Mouse (Mus musculus) heart, embryonic 16.5 days (tissue): ENCODE data around the gene Fkbp2. TPM values are rescaled to one million over a fixed set of nuclear protein-coding genes. Genes with fewer than 3 reads are reported as not detected.
A peak's percentile ranks its signal among the peaks of the same experiment; 100 is the strongest.
"Not testable (repeated sequence)": the region's sequence is repeated elsewhere in the genome, so short reads cannot be mapped to it uniquely, and the experiment has no call there.

ENCODE experiments used
- ATAC-seq: fragments of 200-750 bp; cut with Nextera tagmentation; replicated peaks from 2 replicates; pipeline ENCODE4 v1.8.0; 2017; ENCODE audit warnings: moderate number of reproducible peaks; ENCODE audit not compliant: insufficient read depth, low FRiP score; ENCODE audit errors: extremely low read depth
- H3K27ac ChIP-seq: fragments of 300-500 bp; sonication (generic); 2 replicates; pipeline ENCODE4 v1.5.1; 2014; ENCODE audit warnings: mild to moderate bottlenecking, low read length, control low read depth, moderate library complexity
- H3K27me3 ChIP-seq: fragments of 300-500 bp; sonication (generic); 2 replicates; pipeline ENCODE4 v1.6.1; 2014; ENCODE audit warnings: low read length, mixed read lengths; ENCODE audit not compliant: control insufficient read depth, insufficient read depth
- H3K36me3 ChIP-seq: fragments of 300-500 bp; sonication (generic); 2 replicates; pipeline ENCODE4 v1.6.1; 2014; ENCODE audit not compliant: control insufficient read depth, insufficient read depth
- H3K4me1 ChIP-seq: fragments of 300-500 bp; sonication (generic); 2 replicates; pipeline ENCODE4 v1.6.1; 2014; ENCODE audit warnings: low read length, mixed read lengths; ENCODE audit not compliant: control insufficient read depth, insufficient read depth
- H3K4me2 ChIP-seq: fragments of 300-500 bp; sonication (generic); 2 replicates; pipeline ENCODE4 v1.6.1; 2014; ENCODE audit warnings: low read depth, mild to moderate bottlenecking, control low read depth, low read length
- H3K4me3 ChIP-seq: fragments of 300-500 bp; sonication (generic); 2 replicates; pipeline ENCODE4 v1.5.1; 2014; ENCODE audit warnings: mild to moderate bottlenecking, control low read depth, low read length
- H3K9ac ChIP-seq: fragments of 300-500 bp; sonication (generic); 2 replicates; pipeline ENCODE4 v1.6.1; 2014; ENCODE audit warnings: low read length, control low read depth
- H3K9me3 ChIP-seq: fragments of 300-500 bp; sonication (generic); replicated peaks from 2 replicates; pipeline ENCODE4 v1.6.1; 2016; ENCODE audit warnings: low read length; ENCODE audit not compliant: control insufficient read depth
- WGBS: fragments of 180-500 bp; shearing (Covaris S2); extraction: QIAGEN DNeasy Blood & Tissue Kit; methylation state at CpG from one replicate; pipeline ENCODE4 v1.1.7; 2014; 5-methylcytosine and 5-hydroxymethylcytosine counted together
- polyA plus RNA-seq: library from polyadenylated mRNA; unstranded; fragments of >200 nt; fragmentation: Nextera tagmentation; extraction: Ambion mirVana; gene quantifications from 2 replicates; pipeline ENCODE4 v1.2.1, GENCODE M21; 2015

Fkbp2 gene
- polyA plus RNA-seq, 1 experiment from 2014 or later = 83.7 TPM

DNA sequence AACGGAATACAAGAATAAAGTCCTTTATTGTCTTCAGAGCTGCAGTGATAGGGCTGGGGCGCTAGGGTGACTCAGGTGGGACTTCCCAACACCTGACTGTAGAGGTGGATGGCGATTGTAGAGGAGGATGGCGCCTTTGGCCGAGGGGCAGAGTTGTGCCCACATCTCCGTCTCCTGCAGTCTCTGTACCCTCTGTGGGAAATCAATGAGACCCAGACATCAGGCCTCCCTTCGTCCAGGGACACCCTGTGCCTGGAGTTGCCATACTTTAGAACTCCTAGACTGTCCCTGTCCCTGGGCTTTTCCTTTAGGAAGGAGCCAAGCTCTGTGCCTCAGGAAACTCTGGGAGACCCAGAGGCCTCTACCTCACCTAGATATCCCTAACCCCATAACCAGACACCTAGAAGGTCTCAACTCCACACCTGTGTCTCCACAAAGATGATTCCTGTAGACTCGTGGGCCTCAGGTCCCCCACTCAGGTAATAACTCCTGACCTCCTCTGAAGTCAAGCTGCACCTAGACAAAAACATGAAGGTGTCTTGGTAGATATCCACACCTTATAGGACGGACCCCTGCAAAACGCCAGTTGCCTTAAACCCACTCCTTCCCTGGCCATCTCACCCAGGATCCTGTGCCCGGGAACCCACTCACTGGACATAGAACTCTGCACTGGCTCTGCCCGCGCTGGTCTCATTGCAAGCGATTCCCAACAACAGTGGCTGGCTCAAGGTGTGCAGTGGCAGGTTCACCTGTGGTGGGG is 12.9 kb upstream of the Fkbp2 start:
- 65% methylated on average over 14 of the region's 14 CpGs for WGBS
- Histone ChIP-seq H3K27me3 (no peaks in the 10 kb centered on the region), H3K4me3 (peak overlapping the region; percentile 77), H3K9ac (peak overlapping the region; percentile 64), H3K4me2 (peak overlapping the region; percentile 98), H3K4me1 (peaks cover 39% of the 10 kb centered on the region), H3K9me3 (no peaks in the 10 kb centered on the region), H3K36me3 (peaks cover 3% of the 10 kb centered on the region), H3K27ac (peak overlapping the region; percentile 77)
- no peak for ATAC-seq

DNA sequence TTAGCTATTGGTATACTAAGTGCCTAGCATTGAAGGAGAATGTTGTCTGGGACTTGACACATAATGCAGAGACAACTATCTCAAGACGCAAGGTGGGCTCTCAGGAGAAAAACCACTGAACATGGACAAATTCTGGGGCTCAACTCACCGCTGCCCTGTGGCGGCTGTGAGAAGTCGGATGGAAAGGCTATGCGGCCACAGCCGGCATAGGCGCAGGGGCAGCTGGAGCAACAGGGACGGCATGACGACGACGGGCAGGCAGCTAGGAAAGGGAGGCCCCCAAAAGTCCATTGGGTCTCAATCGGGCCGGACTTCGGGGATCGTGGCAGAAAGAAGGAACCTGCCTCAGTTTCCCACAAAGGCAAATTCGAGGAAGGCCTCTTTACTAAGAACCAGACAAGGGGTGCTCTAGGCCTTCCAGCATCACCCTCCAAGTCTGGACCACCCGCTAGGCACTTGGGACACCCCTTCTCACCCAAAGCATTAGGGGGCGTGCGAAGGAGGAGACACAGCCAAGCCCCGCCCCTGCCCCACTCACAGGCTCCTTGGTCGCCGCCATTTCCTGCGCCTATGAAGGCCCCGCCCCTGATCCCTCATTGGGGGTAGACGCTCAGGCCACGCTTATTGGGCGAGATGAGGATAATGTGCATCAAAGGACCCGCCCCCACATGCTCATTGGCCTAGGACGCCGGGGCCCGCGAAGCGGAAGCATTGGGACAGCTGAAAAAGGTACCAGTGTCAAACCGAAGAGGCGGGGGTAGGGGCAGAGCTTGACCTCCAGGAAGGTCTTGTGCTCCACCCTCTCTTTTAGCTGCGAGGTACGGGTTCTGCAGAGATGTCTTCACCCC is 11.9 kb upstream of the Fkbp2 start, which contains the start of gene Dnajc4:
TSS of gene Dnajc4 (minus strand) at position 562 of the 848 bp plus-strand sequence.
- no peaks in the 10 kb centered on the region for H3K36me3 ChIP-seq
- peak within 1 kb of the TSS; percentile 98 for H3K4me2 ChIP-seq
- peak within 1 kb of the TSS; percentile 77 for H3K4me3 ChIP-seq
- WGBS = 2% methylated on average over 37 of the region's 37 CpGs
- peak within 1 kb of the TSS; percentile 86 for H3K27ac ChIP-seq
- H3K4me1 ChIP-seq = peaks cover 41% of the 10 kb centered on the region
- no peaks in the 10 kb centered on the region for H3K9me3 ChIP-seq
- no peaks in the 10 kb centered on the region for H3K27me3 ChIP-seq
- peak within 1 kb of the TSS; percentile 89 for H3K9ac ChIP-seq
- ATAC-seq = peak; percentile 90

DNA sequence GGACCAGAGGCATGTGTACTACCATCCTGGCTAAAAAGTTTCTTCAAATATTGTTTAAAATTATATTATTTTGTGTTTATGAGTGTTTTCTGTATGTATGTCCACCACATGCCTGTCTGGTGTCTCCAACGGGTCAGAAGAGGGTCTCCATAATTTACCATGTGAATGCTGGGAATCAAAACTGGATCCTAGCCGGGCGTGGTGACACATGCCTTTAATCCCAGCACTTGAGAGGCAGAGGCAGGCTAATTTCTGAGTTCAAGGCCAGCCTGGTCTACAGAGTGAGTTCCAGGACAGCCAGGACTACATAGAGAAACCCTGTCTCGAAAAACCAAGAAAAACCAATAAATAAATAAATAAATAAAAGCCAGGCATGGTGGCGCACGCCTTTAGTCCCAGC is 10.9 kb upstream of the Fkbp2 start:
- H3K27ac ChIP-seq, H3K27me3 ChIP-seq, H3K36me3 ChIP-seq, ATAC-seq, H3K4me3 ChIP-seq, H3K4me2 ChIP-seq, H3K9ac ChIP-seq, H3K9me3 ChIP-seq: not testable (repeated sequence)
- WGBS = 89% methylated on average over 6 of the region's 6 CpGs
- peaks cover 35% of the 10 kb centered on the region for H3K4me1 ChIP-seq

DNA sequence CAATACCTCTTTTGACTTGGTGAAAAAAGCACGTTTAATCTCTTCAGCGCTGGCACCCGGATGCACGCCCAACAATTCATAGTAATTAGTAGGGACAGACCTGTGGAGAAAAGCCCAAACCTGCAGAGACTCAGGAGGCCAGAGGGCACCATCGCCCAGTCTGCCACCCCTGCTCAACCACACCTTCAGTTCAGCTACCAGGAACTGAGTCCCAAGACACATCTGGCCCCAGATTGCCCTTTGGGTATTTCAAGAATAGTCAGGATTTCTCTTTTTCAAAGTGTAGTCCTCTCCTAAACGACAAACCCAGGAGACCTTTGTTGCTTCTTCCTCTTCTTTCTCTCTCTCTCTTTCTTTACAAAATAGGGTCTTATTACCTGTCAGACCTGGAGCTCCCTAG is 10.4 kb upstream of the Fkbp2 start:
- no peak overlapping the region for H3K9ac ChIP-seq
- no peak overlapping the region for H3K27ac ChIP-seq
- no peaks in the 10 kb centered on the region for H3K9me3 ChIP-seq
- H3K4me2 ChIP-seq = no peak overlapping the region
- ATAC-seq = no peak
- no peak overlapping the region for H3K4me3 ChIP-seq
- H3K4me1 ChIP-seq = peaks cover 40% of the 10 kb centered on the region
- no peaks in the 10 kb centered on the region for H3K36me3 ChIP-seq
- H3K27me3 ChIP-seq = no peaks in the 10 kb centered on the region
- 84% methylated on average over 6 of the region's 6 CpGs for WGBS

DNA sequence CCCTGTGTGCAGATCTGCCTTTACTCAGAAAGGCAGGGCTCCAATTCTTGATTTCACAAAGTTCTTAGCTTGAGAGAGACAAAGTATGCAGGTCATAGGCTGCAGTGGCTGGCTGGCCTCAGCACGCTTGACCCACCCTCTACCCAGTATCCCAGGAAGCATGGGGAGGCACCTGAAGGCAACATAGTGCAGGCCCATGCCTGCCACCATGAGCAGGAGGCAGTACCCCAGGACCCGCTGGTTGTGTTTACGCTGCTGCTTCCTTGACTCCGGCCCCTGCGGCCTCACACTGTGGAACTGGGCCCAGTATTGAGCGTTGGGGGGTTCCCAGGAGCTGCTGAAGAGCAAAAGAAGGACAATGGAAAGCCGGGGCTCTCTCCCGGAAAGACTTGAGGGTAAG is 8.9 kb upstream of the Fkbp2 start:
- Histone ChIP-seq H3K4me3 (no peak overlapping the region), H3K9ac (no peak overlapping the region), H3K9me3 (no peaks in the 10 kb centered on the region), H3K27ac (no peak overlapping the region), H3K27me3 (no peaks in the 10 kb centered on the region), H3K36me3 (peaks cover 5% of the 10 kb centered on the region; the same call in 1 of the 2 replicates), H3K4me1 (peaks cover 28% of the 10 kb centered on the region), H3K4me2 (no peak overlapping the region)
- WGBS = 87% methylated on average over 8 of the region's 8 CpGs
- no peak for ATAC-seq

DNA sequence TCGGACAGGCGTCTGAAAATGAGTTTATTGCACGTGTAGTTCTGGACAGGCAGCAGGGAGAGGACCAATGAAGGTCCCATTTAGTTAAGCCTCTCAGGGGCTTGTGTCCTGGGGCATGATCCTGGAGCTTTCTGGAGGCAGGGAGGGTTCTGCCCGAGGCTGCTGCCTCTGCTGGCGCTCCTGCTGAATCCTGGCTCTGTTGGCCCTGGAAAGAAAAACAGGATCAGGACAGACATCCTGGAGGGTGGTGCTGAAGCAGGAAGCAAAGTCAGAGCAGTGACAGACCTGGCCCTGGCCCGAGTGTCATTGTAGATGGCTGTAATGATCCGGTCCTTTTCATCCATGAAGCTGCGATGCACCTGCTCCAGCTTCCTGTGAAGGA is 7.6 kb upstream of the Fkbp2 start:
- Histone ChIP-seq H3K36me3 (peaks cover 14% of the 10 kb centered on the region), H3K9ac (peak overlapping the region; percentile 97), H3K9me3 (no peaks in the 10 kb centered on the region), H3K4me1 (peaks cover 23% of the 10 kb centered on the region), H3K4me2 (peak overlapping the region; percentile 88), H3K27me3 (no peaks in the 10 kb centered on the region), H3K27ac (peak overlapping the region; percentile 99), H3K4me3 (peak overlapping the region; percentile 86)
- WGBS = 5% methylated on average over 8 of the region's 8 CpGs
- ATAC-seq = no peak

DNA sequence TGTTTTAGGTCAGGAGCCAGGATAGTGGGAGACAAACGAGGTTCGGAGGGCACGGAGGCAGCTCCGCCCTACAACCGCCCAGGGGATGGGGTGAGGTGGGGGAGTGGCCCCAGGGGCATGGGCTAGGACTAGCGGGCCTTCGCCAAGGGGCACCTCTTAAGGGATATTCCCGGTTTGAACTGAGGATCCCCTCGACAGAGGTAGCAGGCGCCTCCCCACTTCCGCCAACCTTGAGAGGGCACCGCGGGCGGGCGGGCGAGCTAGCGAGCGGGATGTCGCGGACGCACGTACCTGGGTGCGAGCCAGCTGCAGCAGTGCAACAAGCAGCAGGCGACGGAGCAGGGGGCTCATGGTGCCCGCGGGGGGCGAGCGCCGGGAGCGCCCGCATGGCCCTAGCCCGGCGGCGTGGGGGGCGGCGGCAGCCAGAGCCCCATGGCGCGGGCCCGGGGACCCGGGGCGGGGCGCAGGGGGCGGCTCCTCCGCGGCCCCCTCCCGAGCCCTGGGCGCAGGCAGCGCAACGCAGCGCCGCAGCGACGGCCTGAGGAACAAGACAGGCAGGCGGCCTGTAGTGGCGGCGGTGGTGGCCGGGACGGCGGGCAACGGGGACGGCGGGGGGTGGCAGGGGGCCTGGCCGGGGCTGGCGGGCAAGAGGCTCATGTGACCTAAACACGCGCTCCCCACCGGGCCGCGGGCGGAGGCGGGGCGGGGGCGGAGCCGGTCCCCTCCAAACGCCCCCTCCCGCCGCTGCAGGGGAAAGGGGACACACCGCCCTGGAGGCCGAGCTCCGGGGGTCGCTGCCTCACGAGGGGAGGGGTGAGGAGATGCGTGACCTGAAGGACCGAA is 7.0 kb upstream of the Fkbp2 start, which contains the start of gene Vegfb:
TSS of gene Vegfb (minus strand) at position 591 of the 843 bp plus-strand sequence.
- Histone ChIP-seq H3K36me3 (peaks cover 21% of the 10 kb centered on the region), H3K9ac (peak within 1 kb of the TSS; percentile 97), H3K4me3 (peak within 1 kb of the TSS; percentile 86), H3K27me3 (no peaks in the 10 kb centered on the region), H3K4me2 (peak within 1 kb of the TSS; percentile 88), H3K27ac (peak within 1 kb of the TSS; percentile 99), H3K9me3 (no peaks in the 10 kb centered on the region), H3K4me1 (peaks cover 22% of the 10 kb centered on the region)
- WGBS = under 1% methylated on average over 76 of the region's 85 CpGs
- peak; percentile 69 for ATAC-seq

DNA sequence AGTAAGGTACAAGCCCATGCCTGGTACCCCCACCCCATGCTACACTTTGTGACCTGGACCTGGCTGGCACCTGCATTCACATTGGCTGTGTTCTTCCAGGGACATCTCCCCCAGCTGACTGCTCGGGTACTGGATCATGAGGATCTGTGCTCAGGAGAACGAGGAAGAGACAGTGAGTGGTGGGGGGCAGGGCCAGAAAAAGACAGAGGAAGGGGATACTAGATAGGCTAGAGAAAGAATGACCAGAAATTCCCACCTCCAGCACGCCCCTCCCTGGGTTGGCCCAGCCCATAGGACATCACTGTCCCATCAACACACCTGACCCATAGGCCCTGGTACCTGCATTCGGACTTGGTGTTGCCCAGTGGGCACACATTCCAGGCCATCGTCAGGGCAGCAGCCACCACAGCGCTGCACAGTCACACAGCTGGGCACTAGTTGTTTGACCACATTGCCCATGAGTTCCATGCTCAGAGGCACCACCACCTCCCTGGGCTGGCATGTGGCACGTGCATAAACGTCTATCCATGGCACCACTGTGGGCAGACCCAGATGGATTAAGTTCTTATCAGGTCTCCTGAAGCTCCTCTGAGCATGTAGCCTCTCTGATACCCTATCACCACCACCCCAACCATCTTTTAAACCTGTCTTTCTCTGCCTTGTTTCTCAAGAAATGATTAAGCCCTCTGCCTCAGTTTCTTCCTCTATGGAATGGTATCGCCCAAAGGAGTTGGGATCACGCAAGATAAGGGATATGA is 5.8 kb upstream of the Fkbp2 start:
- Histone ChIP-seq H3K27me3 (no peaks in the 10 kb centered on the region), H3K27ac (peak overlapping the region; percentile 99), H3K4me3 (peak overlapping the region; percentile 86), H3K4me1 (peaks cover 21% of the 10 kb centered on the region), H3K4me2 (peak overlapping the region; percentile 88), H3K36me3 (peaks cover 24% of the 10 kb centered on the region), H3K9ac (peak overlapping the region; percentile 97), H3K9me3 (no peaks in the 10 kb centered on the region)
- no peak for ATAC-seq
- WGBS = 52% methylated on average over 10 of the region's 10 CpGs
